Mouse (Mus musculus) gastrocnemius, postnatal 25 days (tissue): ENCODE results near the gene Fem1b. TPM values are rescaled to one million over a fixed set of nuclear protein-coding genes. Genes with fewer than 3 reads are reported as not detected.

Source experiments
- DNase-seq: peaks from one replicate; pipeline ENCODE4 v3.0.0; 2022
- total RNA-seq, 2 experiments: library from RNA; stranded (reverse); gene quantifications; 1 replicate in 1 of 2; 2 replicates in 1 of 2; pipeline ENCODE4 v1.2.3; 2021

Fem1b gene
- total RNA-seq, 2 experiments from 2014 or later: 14.1 to 15.4 TPM

DNA sequence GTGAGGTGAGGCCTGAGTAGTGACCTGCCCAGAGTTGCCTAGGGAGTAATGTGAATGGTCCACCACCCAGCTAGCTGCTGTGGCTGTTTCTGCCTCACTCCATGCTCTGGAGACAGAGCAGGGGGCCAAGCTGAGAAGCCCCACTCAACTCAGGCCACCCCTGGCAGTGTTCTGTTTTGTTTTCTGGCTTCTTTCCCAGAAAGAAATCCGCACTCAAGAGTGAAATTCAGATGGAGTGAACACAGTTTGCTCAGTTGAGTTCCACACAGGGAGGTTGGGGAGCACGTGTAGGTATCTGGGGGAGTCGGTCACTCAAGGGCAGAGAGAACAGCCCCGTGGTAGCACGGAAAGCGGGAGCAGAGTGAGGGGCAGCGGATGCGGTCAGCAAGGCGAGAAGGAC, 33.0 kb downstream of the Fem1b start:
- DNase-seq: no peak

DNA sequence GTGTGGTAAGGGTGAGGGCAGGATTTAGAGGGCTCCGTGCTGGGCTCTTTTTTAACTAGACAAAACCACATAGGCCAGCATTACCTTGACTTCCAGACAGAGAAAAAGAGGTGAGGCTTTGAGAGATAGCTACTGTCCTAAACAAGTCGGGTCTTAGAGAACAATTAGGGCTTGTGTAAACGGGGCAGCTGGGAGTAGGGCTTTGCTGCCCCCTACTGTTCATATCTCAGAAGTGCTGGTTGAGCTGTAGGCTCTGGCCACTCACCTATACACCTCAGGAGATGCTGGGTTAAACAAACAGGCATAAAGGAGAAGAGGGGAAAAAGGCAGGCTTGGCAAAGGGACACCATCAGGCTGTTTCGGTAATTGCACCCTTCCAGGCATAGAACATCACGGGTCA, 34.3 kb downstream of the Fem1b start:
- DNase-seq: peak; percentile 37

DNA sequence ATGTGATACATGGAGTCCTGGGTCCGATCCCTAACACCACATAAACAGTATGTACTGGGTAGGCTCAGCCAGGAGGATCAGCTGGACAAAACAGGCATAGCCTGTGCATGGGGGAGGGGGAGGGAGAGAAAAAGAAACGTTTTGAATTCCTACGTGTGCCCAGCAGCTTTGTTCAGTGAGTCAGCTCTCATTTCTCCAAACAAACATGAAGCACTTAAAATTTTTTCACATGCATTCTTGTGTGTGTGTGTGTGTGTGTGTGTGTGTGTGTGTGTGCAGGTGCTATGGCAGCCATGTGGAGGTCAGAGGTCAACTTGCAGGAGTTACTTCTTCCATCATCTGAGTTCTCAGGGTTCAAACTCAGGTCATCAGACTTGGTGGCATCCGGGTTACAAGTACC, 36.3 kb downstream of the Fem1b start:
- no peak for DNase-seq

DNA sequence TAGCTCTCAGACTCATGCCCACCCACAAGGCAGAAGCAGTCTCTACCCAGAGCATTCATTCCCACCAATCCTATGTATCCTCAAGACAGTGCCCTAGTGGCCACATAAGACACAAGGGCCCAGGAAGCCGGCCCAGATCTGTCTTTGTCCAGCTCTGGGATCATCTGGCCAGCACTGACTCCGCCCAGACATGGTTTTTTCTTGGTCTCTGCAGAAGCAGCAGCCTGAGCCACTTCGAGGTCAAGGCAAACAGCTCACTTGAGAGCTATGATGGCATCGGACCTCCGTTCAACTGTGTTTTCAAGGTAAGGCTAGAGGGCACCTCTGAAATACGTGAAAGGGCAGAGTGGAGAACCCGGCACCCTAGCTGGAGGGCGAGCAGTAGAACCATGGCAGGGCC, 39.0 kb downstream of the Fem1b start:
- DNase-seq: no peak

DNA sequence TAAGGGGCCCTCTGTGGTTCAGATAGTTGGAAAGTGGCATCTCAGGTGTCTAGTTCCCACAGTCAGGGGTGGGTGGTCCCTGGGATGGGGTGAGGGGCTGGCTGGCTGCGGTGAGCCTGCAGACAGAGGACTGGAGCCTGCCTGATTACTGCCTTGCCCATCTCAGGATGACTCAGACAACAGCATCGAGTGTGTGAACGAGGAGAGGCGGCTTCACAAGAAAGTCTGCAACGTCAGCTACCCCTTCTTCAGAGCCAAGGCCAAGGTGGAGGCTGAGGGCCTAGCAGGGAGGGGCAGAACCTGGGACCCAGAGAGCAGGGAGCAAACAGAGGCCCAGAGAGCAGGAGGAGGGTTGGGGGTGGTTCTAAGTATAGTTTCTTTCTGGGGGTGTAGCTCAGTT, 43.4 kb downstream of the Fem1b start:
- DNase-seq: no peak

DNA sequence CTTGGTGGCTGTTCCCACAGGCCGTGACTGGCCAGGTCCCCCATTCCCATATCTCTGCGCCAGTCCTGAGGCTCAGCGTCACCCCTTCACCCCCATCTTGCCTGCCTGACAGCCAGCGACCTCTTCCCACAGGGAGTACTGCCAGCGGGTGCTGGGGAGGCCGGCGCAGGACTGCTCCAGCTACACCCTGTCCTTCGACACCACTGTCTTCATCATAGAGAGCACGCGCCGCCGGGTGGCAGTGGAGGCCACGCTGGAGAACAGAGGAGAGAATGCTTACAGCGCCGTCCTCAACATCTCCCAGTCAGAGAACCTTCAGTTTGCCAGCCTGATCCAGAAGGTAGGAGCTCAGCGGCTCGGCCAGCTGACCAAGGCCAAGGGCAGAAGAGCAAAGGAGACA, 44.3 kb downstream of the Fem1b start:
- no peak for DNase-seq

DNA sequence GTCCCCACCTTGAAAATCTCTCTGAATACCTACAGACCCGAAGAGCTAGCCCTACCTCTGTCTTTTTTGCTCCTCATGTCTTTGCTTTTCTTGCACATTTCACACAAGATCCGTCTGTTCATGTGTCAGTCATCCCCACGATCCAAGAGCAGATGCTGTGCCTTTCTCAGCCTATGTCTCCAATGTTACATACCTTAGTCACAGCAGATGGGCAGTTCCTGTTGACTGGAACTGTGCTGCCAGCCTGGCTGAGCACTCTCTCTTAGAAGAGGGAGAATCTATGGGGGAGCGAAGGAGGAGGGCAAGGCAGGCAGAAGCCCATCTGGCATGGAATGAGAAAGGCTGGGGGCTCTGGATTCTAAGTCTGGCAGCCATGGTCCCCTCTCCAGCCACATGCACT, 46.4 kb downstream of the Fem1b start:
- no peak for DNase-seq

DNA sequence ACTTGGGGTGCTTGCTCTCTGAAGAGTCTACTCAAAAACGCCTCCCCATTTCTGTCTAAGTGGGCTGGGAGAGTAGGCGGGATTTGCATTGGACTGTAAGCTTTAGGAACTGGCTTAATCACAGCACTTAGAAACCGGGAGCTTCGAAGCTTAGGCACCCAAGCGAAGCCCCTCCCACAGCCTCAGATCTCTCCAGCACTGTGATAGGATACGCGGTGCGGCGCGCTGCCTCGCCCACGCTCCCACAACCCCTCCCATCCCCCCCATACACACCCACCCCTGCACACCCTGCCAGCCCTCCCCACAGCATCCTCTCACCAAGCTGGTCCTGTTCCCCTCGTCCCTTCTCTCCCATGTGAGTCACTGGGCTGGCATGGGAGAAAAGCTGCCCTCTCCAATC, 48.3 kb downstream of the Fem1b start:
- no peak for DNase-seq

DNA sequence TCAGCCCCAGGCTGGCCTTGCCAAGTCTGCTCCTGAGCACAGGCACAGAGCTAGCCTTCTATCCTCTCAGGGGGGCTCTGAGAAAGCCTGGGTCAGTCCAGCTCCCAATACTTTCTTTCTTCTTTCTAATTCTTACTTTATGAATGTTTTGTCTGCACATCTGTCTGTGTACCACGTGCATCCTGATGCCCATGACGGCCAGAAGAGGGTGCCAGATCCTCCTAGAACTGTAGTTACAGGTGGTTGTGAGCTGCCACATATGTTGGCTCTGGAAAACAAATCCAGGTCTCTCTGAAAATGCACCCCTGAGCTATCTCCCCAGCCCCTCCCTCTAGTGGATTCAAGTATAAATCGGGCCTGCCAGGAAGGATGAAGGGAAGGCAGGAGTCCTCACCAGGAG, 52.1 kb downstream of the Fem1b start:
- DNase-seq: no peak

DNA sequence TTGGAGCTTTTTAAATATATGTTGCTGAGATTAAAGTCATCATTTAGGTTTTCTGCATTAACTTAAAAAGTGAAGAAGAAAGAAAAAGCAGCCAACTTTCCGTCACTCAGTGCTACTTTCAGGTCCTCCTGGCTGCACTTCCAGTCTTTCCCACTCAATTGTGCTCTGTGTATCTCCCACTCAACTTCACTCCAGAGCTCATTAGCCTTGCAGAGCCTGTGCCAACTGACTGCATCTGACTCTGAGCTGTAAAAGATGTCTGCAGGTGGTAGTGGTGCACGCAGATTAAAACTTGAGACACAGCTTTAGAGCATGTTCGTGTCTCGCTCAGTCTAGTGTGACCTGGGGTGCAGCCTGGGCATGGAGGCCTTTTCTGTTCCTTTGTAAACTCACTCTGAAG, 53.4 kb downstream of the Fem1b start:
- DNase-seq: no peak

DNA sequence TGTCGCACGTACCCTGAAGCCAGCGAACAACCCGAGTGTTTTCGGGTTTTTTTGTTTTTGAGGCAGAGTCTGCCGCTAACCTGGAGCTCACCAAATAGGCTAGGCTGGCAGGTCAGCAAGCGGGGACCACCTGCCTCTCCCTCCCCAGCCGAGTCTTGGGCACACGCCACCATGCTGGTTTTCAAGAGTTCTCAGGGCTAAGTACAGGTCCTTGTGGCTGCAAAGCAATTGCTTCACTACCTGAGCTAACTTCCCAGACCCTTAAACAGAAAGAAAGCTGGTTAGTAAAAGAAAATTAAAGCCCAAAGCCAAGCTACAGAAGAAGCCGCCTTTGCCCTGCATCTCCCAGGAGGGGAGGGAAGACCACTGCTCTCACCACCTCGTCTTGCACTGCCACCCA, 61.4 kb downstream of the Fem1b start:
- no peak for DNase-seq

DNA sequence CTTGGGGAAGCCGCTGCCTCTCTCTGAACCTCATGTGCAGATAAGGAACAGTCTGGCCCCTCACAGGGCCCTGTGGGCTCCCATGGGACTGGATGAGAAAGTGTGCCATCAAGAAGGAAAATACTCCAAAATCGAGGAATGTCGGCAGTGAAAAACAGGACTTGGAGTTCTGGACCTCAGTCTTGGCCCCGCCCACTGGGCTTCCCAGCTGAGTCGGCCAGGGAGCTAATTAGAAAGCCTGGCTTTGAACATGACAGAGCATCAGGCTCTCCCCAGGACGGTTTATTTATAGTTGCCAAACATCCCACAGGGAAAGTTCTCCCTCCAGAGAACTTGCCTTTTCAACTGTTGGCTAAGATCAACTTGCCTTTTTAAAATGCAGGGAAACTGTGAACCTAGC, 62.1 kb downstream of the Fem1b start:
- peak; percentile 47 for DNase-seq

DNA sequence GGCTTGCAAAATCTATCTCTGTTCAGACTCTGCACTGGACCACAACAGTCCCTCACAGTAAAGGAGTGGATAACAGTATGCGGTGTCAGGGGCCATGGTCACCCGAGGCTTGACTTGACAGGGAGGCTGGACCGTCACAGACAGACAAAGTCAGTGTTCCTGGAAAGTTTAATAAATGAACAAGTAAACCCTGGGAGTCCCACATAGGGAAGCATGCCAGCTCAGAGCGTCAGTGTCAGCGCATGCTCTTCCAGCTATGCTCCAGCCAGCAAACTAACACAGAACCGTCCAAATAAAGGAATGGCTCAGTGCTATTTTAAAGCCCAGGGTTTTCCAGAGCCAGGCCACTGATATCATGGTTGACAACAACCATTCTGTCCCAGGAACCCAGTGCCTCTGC, 65.1 kb downstream of the Fem1b start:
- DNase-seq: no peak

DNA sequence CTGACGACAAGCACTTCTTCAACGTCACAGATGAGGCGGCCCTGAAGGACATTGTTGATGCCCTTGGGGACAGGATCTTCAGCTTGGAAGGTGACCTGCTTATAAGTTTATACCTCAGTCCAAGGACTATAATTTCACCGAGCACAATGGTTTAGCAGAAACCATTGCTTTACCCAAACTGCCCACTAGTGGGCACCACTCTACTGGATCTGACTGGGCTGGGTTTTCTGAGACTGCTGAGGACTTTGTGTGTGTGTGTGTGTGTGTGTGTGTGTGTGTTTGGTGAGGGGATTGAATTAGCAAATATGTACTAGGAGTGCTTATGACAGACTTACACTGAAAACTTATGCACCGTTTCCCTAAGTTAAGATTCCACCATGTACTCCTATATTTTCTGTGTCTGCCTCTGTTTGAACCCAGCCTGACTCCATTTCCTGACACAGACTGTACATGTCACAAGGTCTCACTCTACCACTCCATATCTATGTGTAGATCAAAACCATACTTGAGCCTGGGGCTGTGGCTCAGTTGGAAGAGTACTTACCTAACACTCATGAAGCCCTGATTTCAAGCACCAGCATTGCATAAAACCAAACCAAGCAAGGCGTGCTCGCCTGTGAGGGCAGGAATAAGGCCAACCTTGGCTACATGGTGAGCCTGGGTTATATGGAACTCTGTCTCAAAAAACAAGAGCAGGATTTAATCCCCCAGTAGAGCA, 67.0 kb downstream of the Fem1b start:
- DNase-seq: no peak

Other genes with a start within 250 kb of the Fem1b start
- 1 to 10 TPM; 3.3 to 4.8 TPM for gene Itga11, start 134.1 kb downstream of the Fem1b start, total RNA-seq
- 10 to 100 TPM; 10.7 to 11.9 TPM for gene Cln6, start 26.9 kb upstream of the Fem1b start, total RNA-seq
- 1 to 10 TPM; 2.0 to 2.5 TPM for gene Calml4, start 46.1 kb upstream of the Fem1b start, total RNA-seq
- 10 to 100 TPM; 12.8 to 15.1 TPM for gene Pias1, start 176.0 kb upstream of the Fem1b start, total RNA-seq